9 mouse cellular contexts compared by ENCODE assay signal in genomic region chr10:37231159-37231558, GRCm38 (mm10).
DNase-seq lines count a peak whose midpoint lies in the region; ATAC-seq and TF ChIP-seq lines count a peak whose summit lies in the region.
"Had no signal": no experiment of that assay in that cellular context is flagged by ENCODE, and none has a peak within 500 bp of the region (broad histone marks: within the 10 kb centered on the region; RNA-seq: fewer than 3 reads in every experiment).

No protein-coding gene starts in this region.

- TF ChIP-seq POLR2A in heart, adult 2 months (IDR thresholded peaks at IDR 0.05; ENCODE audit: insufficient read depth, low read depth, low read length), result no peak

- H3K79me2 ChIP-seq in heart, adult 2 months (replicated peaks; ENCODE audit: control insufficient read depth, insufficient read depth, low read length), result no peaks in the 10 kb centered on the region; the same call in 1 of the 2 replicates

- H3K27me3 ChIP-seq in heart, adult 2 months (ENCODE audit: control insufficient read depth, insufficient read depth, low read length), result no peaks in the 10 kb centered on the region
- no peaks in the 10 kb centered on the region for H3K27me3 ChIP-seq in midbrain, embryonic 11.5 days (ENCODE audit: control insufficient read depth, insufficient read depth, low read length)
- no peaks in the 10 kb centered on the region for H3K27me3 ChIP-seq in midbrain, embryonic 16.5 days (ENCODE audit: control insufficient read depth, insufficient read depth, low read depth, low read length)
- no peaks in the 10 kb centered on the region for H3K27me3 ChIP-seq in liver, embryonic 16.5 days (ENCODE audit: control insufficient read depth, insufficient read depth, low read depth, low read length)

- DNase-seq in heart, adult 2 months, result no peak
- no peak for DNase-seq in heart, postnatal 10 days
- DNase-seq in midbrain, embryonic 11.5 days (ENCODE audit: low spot score, missing footprints), result no peak
- DNase-seq in ZHBTc4 (ENCODE audit: low read depth, low spot score), result peak; percentile 82
- DNase-seq in right cerebral cortex, adult 2 months (ENCODE audit: low spot score in 2 of 2), result no peak
- no peak for DNase-seq in kidney, postnatal 36 days

- TF ChIP-seq EP300 in heart, adult 2 months (IDR thresholded peaks at IDR 0.05; ENCODE audit: insufficient read depth, low read depth, low read length), result no peak

- intact Hi-C loops in heart, adult 2 months (cut with DNase I), result loop anchor here (5.0 kb wide), 1 partner anchor 89 kb away; no protein-coding TSS in a partner anchor
- intact Hi-C loops in heart, postnatal 10 days (cut with DNase I), result loop anchor here (10.0 kb wide), 1 partner anchor 156 kb away; no protein-coding TSS in a partner anchor

- TF ChIP-seq CTCF in heart, adult 2 months (IDR thresholded peaks at IDR 0.05), result no peak

- peaks cover 3% of the 10 kb centered on the region for H3K36me3 ChIP-seq in heart, adult 2 months (ENCODE audit: control insufficient read depth, insufficient read depth, low read length)
- H3K36me3 ChIP-seq in midbrain, embryonic 11.5 days (ENCODE audit: control insufficient read depth, insufficient read depth, low read length), result no peaks in the 10 kb centered on the region
- no peaks in the 10 kb centered on the region for H3K36me3 ChIP-seq in midbrain, embryonic 16.5 days (ENCODE audit: control insufficient read depth, insufficient read depth, low read length)
- H3K36me3 ChIP-seq in liver, embryonic 16.5 days (ENCODE audit: control insufficient read depth, insufficient read depth), result no peaks in the 10 kb centered on the region
- H3K36me3 ChIP-seq: limb, embryonic 10.5 days had no signal

- H3K4me3 ChIP-seq in heart, adult 2 months, result no peak overlapping the region
- H3K4me3 ChIP-seq in midbrain, embryonic 11.5 days (ENCODE audit: low read depth, low read length), result no peak overlapping the region
- H3K4me3 ChIP-seq in midbrain, embryonic 16.5 days (ENCODE audit: low read depth, low read length), result no peak overlapping the region
- H3K4me3 ChIP-seq in liver, embryonic 16.5 days (ENCODE audit: low read depth, low read length), result no peak overlapping the region
- H3K4me3 ChIP-seq: limb, embryonic 10.5 days had no signal

- WGBS in heart, adult 2 months, result 90% methylated on average over 6 of the region's 6 CpGs
- 84% methylated on average over 6 of the region's 6 CpGs for WGBS in midbrain, embryonic 11.5 days
- WGBS in midbrain, embryonic 16.5 days, result 85% methylated on average over 6 of the region's 6 CpGs
- WGBS in liver, embryonic 16.5 days (ENCODE audit: insufficient replicate concordance), result 71% methylated on average over 6 of the region's 6 CpGs

- H3K4me1 ChIP-seq in heart, adult 2 months (ENCODE audit: control insufficient read depth, insufficient read depth, low read length), result peaks cover 11% of the 10 kb centered on the region
- H3K4me1 ChIP-seq in midbrain, embryonic 11.5 days (ENCODE audit: control insufficient read depth, insufficient read depth, low read length), result 0 out of 2 replicates have a peak, but pooled peaks cover 2% of the 10 kb centered on the region
- H3K4me1 ChIP-seq in midbrain, embryonic 16.5 days (ENCODE audit: control insufficient read depth, insufficient read depth, low read length), result peaks cover 6% of the 10 kb centered on the region; the same call in 1 of the 2 replicates
- peaks cover 43% of the 10 kb centered on the region for H3K4me1 ChIP-seq in liver, embryonic 16.5 days (ENCODE audit: control insufficient read depth, low read depth, low read length)

- ATAC-seq in midbrain, embryonic 11.5 days (ENCODE audit: low FRiP score), result 0 out of 2 replicates have a peak, but pooled peaks have one; percentile 34
- no peak for ATAC-seq in midbrain, embryonic 16.5 days
- no peak for ATAC-seq in liver, embryonic 16.5 days (ENCODE audit: low read depth)

- H3K9ac ChIP-seq in heart, adult 2 months (ENCODE audit: low read depth, low read length), result no peak overlapping the region
- H3K9ac ChIP-seq in midbrain, embryonic 11.5 days (ENCODE audit: low read length), result no peak overlapping the region
- no peak overlapping the region for H3K9ac ChIP-seq in midbrain, embryonic 16.5 days (ENCODE audit: low read depth, low read length)
- H3K9ac ChIP-seq in liver, embryonic 16.5 days (ENCODE audit: low read depth, low read length), result peak overlapping the region; percentile 21; the same call in 1 of the 2 replicates

- no peak overlapping the region for H3K4me2 ChIP-seq in midbrain, embryonic 11.5 days
- no peak overlapping the region for H3K4me2 ChIP-seq in midbrain, embryonic 16.5 days (ENCODE audit: low read length)
- peak overlapping the region; percentile 59 for H3K4me2 ChIP-seq in liver, embryonic 16.5 days (ENCODE audit: low read depth, low read length)

- H3K9me3 ChIP-seq in midbrain, embryonic 11.5 days (ENCODE audit: control insufficient read depth, low read length), result no peaks in the 10 kb centered on the region
- no peaks in the 10 kb centered on the region for H3K9me3 ChIP-seq in midbrain, embryonic 16.5 days (replicated peaks; ENCODE audit: control insufficient read depth, low read length, poor library complexity, severe bottlenecking)
- H3K9me3 ChIP-seq in liver, embryonic 16.5 days (replicated peaks; ENCODE audit: control insufficient read depth, low read length), result no peaks in the 10 kb centered on the region
- H3K9me3 ChIP-seq: limb, embryonic 10.5 days had no signal

- H3K27ac ChIP-seq in heart, adult 2 months, result peak overlapping the region; percentile 24; the same call in 1 of the 2 replicates
- peak overlapping the region; percentile 1; the same call in 1 of the 2 replicates for H3K27ac ChIP-seq in midbrain, embryonic 11.5 days (ENCODE audit: low read depth, low read length)
- H3K27ac ChIP-seq in midbrain, embryonic 16.5 days (ENCODE audit: low read length), result no peak overlapping the region
- peak overlapping the region; percentile 79 for H3K27ac ChIP-seq in liver, embryonic 16.5 days (ENCODE audit: low read length)
